Mouse (Mus musculus) thymus, adult 2 months (tissue): ENCODE measurements around the gene Gpr162. TPM values are rescaled to one million over a fixed set of nuclear protein-coding genes. Genes with fewer than 3 reads are reported as not detected.
A peak's percentile ranks its signal among the peaks of the same experiment; 100 is the strongest.

Experiments used
- DNase-seq: peaks from one replicate; pipeline ENCODE4 v3.0.0; 2021
- H3K27ac ChIP-seq: fragments of 200-500 bp; 2 replicates; pipeline ENCODE4 v1.5.1; 2012; ENCODE audit warnings: low read length, control low read depth; ENCODE audit not compliant: control insufficient read depth, insufficient read depth
- H3K27me3 ChIP-seq: fragments of 200-500 bp; 2 replicates; pipeline ENCODE4 v1.6.1; 2012; ENCODE audit warnings: mild to moderate bottlenecking, low read length, moderate library complexity, mixed read lengths; ENCODE audit not compliant: control insufficient read depth, insufficient read depth
- H3K36me3 ChIP-seq: fragments of 200-500 bp; 2 replicates; pipeline ENCODE4 v1.6.1; 2012; ENCODE audit warnings: mild to moderate bottlenecking, low read length, moderate library complexity; ENCODE audit not compliant: control insufficient read depth, insufficient read depth
- H3K4me1 ChIP-seq: fragments of 200-500 bp; replicated peaks from 2 replicates; pipeline ENCODE4 v1.6.1; 2012; ENCODE audit warnings: low read length; ENCODE audit not compliant: control insufficient read depth, insufficient read depth
- H3K4me3 ChIP-seq: fragments of 200-500 bp; 2 replicates; pipeline ENCODE4 v1.5.1; 2012; ENCODE audit warnings: mild to moderate bottlenecking, low read length, control low read depth, moderate library complexity; ENCODE audit not compliant: control insufficient read depth, insufficient read depth
- CTCF ChIP-seq: fragments of 200-500 bp; IDR thresholded peaks from 2 replicates; pipeline ENCODE4 v1.5.1; 2012; ENCODE audit warnings: mild to moderate bottlenecking, control low read depth, low read length, moderate library complexity, borderline replicate concordance; ENCODE audit not compliant: control insufficient read depth, poor library complexity, insufficient read depth; ENCODE audit errors: extremely low read depth
- POLR2A ChIP-seq: fragments of 200-500 bp; IDR thresholded peaks from 2 replicates; pipeline ENCODE4 v1.6.1; 2012; ENCODE audit warnings: mild to moderate bottlenecking, low read length, control low read depth, moderate library complexity; ENCODE audit not compliant: control insufficient read depth, poor library complexity, insufficient read depth; ENCODE audit errors: extremely low read depth
- WGBS: fragments of 180-500 bp; shearing (Covaris S2); methylation state at CpG from one replicate; pipeline ENCODE4 v1.1.7; 2018; 5-methylcytosine and 5-hydroxymethylcytosine counted together
- polyA plus RNA-seq: library from polyadenylated mRNA; depleted of rRNA; stranded (reverse); fragments of >200 nt; gene quantifications from 2 replicates; pipeline ENCODE4 v1.2.3, GENCODE M21; 2012

The Gpr162 gene
- polyA plus RNA-seq, 1 experiment = 136 TPM

- no peak overlapping the region for H3K4me3 ChIP-seq
- no peaks in the 10 kb centered on the region for H3K27me3 ChIP-seq
- DNase-seq = no peak
- WGBS = 97% methylated on average over 8 of the region's 8 CpGs
- peaks cover 40% of the 10 kb centered on the region for H3K36me3 ChIP-seq
- peaks cover 13% of the 10 kb centered on the region for H3K4me1 ChIP-seq
- TF ChIP-seq POLR2A (no peak), CTCF (no peak)
- no peak overlapping the region for H3K27ac ChIP-seq
Measured at GRCm38 (mm10) chr6:124817563-124817962, 46.2 kb downstream of the Gpr162 start.

- Histone ChIP-seq H3K4me3 (no peak overlapping the region), H3K27ac (no peak overlapping the region), H3K36me3 (peaks cover 36% of the 10 kb centered on the region), H3K4me1 (peaks cover 15% of the 10 kb centered on the region), H3K27me3 (no peaks in the 10 kb centered on the region)
- 96% methylated on average over 11 of the region's 11 CpGs for WGBS
- no peak for TF ChIP-seq CTCF
- TF ChIP-seq POLR2A = no peak
- no peak for DNase-seq
Measured at GRCm38 (mm10) chr6:124817125-124817524, 46.7 kb downstream of the Gpr162 start.

DNA sequence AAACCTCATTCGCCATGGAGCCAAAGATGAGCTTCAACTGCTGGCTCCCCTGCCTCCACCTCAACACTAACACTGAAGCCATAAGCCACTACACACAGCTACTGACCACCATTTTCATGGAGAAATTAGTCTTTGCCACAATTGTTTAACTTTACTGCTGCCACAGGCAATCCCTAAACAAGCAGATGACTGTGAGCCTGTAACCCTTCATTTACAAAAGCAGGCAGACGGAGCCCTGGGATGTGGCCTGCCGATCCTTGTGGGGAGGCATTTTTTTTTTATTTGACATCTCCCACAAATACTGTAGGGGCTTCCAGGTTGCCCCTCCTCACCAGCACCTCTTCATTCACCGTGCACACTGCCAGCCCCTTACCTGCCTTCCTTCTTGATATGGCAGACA lies 47.2 kb downstream of the Gpr162 start:
- peaks cover 15% of the 10 kb centered on the region for H3K4me1 ChIP-seq
- H3K4me3 ChIP-seq = no peak overlapping the region
- no peak for TF ChIP-seq CTCF
- TF ChIP-seq POLR2A = no peak
- no peaks in the 10 kb centered on the region for H3K27me3 ChIP-seq
- WGBS = 95% methylated on average over 4 of the region's 4 CpGs
- peaks cover 31% of the 10 kb centered on the region for H3K36me3 ChIP-seq
- H3K27ac ChIP-seq = no peak overlapping the region
- DNase-seq = no peak

DNA sequence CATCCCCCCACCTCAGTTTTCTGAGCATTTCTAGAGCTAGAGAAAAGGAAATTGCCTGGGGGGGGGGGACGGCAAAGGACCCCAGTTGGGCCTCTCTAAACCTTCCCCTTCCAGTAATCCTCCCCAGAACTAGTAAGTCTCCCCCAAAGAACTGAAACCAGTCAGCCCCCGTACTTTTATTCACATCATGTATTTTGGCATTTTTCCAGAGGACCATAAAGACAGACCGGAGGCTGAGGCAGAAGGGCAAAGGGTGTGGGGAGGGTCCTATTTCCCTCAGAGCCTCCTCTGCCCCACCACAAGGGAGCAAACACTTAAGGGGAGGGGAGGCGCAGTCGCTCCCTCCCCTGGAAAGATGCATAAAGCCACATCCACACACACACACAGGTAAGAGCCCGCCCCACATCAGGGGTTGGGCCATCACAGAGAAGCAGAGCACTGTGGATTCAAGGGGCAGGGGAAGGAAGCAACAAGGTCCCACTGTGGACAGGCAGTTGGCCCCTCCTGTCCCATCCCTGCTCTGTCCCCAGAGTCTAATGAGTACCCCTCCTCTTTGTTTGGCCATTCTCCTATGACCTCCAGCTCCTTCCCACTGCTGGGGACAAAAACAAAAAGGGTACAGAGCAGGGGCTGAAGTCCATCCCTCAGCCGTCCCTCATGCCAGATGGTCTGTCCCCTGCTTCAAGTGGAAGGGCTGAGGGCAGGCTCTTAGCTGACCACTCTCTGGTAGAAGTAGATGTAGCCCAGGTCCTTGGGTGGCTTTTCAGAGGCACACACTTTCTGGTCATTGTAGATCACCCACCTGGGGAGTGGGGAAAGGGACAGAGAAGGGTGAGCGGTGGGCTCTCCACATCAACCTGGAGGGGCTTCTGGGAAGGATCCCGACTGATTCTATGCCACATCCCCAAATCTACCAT lies 48.7 kb downstream of the Gpr162 start:
- WGBS = 93% methylated on average over 9 of the region's 9 CpGs
- Histone ChIP-seq H3K36me3 (peaks cover 19% of the 10 kb centered on the region), H3K27ac (no peak overlapping the region), H3K4me3 (no peak overlapping the region), H3K4me1 (peaks cover 15% of the 10 kb centered on the region), H3K27me3 (no peaks in the 10 kb centered on the region)
- no peak for DNase-seq
- no peak for TF ChIP-seq CTCF
- TF ChIP-seq POLR2A = no peak

- TF ChIP-seq POLR2A = no peak
- TF ChIP-seq CTCF = no peak
- peaks cover 12% of the 10 kb centered on the region; the same call in 1 of the 2 replicates for H3K36me3 ChIP-seq
- H3K4me3 ChIP-seq = peak overlapping the region; percentile 60; the same call in 1 of the 2 replicates
- no peaks in the 10 kb centered on the region for H3K27me3 ChIP-seq
- peaks cover 20% of the 10 kb centered on the region for H3K4me1 ChIP-seq
- no peak overlapping the region for H3K27ac ChIP-seq
- DNase-seq = no peak
- WGBS = 73% methylated on average over 8 of the region's 8 CpGs
Measured at GRCm38 (mm10) chr6:124814448-124814847, 49.3 kb downstream of the Gpr162 start.

- TF ChIP-seq POLR2A = 0 out of 2 replicates have a peak, but pooled peaks have one; percentile 26
- no peak for TF ChIP-seq CTCF
- H3K36me3 ChIP-seq = peaks cover 9% of the 10 kb centered on the region; the same call in 1 of the 2 replicates
- H3K27me3 ChIP-seq = no peaks in the 10 kb centered on the region
- DNase-seq = peak; percentile 80
- H3K27ac ChIP-seq = no peak within 1 kb of the TSS
- peak within 1 kb of the TSS; percentile 60 for H3K4me3 ChIP-seq
- peaks cover 24% of the 10 kb centered on the region for H3K4me1 ChIP-seq
- WGBS = under 1% methylated on average over 22 of the region's 22 CpGs
Measured at GRCm38 (mm10) chr6:124813933-124814332, 49.9 kb downstream of the Gpr162 start, which contains the start of gene Tpi1. Gene Tpi1, minus strand, starts transcription at chr6:124814296.

DNA sequence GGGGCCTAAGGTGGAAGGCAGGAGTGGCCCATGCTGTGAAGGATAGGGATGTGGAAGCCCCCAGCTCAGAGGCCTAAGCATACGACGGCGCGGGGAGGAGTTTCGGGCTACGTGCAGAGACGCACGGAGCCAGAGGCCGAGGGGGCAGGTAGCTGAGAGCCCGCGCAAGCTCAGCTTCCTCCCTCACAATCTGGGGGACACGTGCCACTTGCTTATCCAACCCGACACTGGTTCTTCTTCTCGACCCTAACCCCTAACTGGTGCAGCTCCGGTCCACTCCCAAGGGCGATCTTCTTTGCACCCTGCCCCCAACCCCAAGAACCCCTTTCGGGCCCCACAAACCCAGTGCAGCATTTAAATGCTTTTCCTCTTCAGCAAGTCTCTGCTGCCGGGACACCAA lies 50.3 kb downstream of the Gpr162 start:
- TF ChIP-seq POLR2A = no peak
- no peak for TF ChIP-seq CTCF
- H3K27ac ChIP-seq = no peak overlapping the region

More for the DNA sequence above, 50.3 kb downstream of the Gpr162 start:
- Histone ChIP-seq H3K27me3 (no peaks in the 10 kb centered on the region), H3K4me3 (peak overlapping the region; percentile 60), H3K36me3 (peaks cover 9% of the 10 kb centered on the region; the same call in 1 of the 2 replicates), H3K4me1 (peaks cover 29% of the 10 kb centered on the region)
- DNase-seq = peak; percentile 65
- WGBS = under 1% methylated on average over 18 of the region's 18 CpGs
